Mouse (Mus musculus): ENCODE results near the gene Olfr273. TPM values are rescaled to one million over a fixed set of nuclear protein-coding genes. Genes with fewer than 3 reads are reported as not detected.
"Not testable (repeated sequence)": the region's sequence is repeated elsewhere in the genome, so short reads cannot be mapped to it uniquely, and the experiment has no call there.

The Olfr273 gene
- total RNA-seq (2021) (not detected), polyA plus RNA-seq (2012; rRNA removed) (not detected in 2 replicates)
- long read RNA-seq: 0 reads

DNA sequence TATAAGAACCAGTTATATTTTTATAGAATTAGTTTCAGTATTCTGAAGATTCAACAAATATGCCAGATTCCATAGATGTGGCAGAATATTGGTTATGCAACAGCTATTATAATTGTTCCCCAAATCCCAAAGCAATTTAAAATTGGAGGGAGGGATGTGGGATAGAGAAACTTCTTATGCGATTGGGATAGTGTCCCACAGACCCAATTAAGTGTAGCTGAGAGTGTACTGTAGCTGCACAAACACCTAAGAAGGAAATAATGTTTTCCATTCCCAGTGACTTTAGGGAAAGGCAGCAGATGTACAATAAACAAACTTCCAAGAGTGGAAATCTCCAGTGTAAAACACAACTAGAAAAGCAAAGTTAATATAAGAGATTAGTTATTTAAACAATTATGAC lies at the start of gene Olfr273:
Gene Olfr273, minus strand, starts transcription at position 101 of the 400 bp plus-strand sequence.
- Histone ChIP-seq H3K9ac (ENCODE audit: low read depth, low read length) (no peak within 1 kb of the TSS), H3K79me2 (replicated peaks; ENCODE audit: control insufficient read depth, insufficient read depth, low read length) (no peaks in the 10 kb centered on the region), H3K27ac (no peak within 1 kb of the TSS), H3K4me3 (no peak within 1 kb of the TSS), H3K27me3 (ENCODE audit: control insufficient read depth, insufficient read depth, low read length) (no peaks in the 10 kb centered on the region), H3K36me3 (ENCODE audit: control insufficient read depth, insufficient read depth, low read length) (no peaks in the 10 kb centered on the region), H3K4me1 (ENCODE audit: control insufficient read depth, insufficient read depth, low read length) (no peaks in the 10 kb centered on the region)
- intact Hi-C loops (cut with DNase I): no loop called here
- WGBS: 62% methylated on average over 1 of the region's 1 CpGs
- DNase-seq: no peak
- TF ChIP-seq EP300 (IDR thresholded peaks at IDR 0.05; ENCODE audit: insufficient read depth, low read depth, low read length) (no peak), CTCF (IDR thresholded peaks at IDR 0.05) (no peak), POLR2A (IDR thresholded peaks at IDR 0.05; ENCODE audit: insufficient read depth, low read depth, low read length) (no peak)

GRCm38 (mm10) chr4:52864156-52864555 lies 5.1 kb upstream of the Olfr273 start:
- H3K4me3 ChIP-seq: no peak overlapping the region
- H3K9ac ChIP-seq (ENCODE audit: low read depth, low read length): no peak overlapping the region
- H3K27ac ChIP-seq: no peak overlapping the region
- WGBS: 86% methylated on average over 9 of the region's 9 CpGs
- no peak for DNase-seq
- no peaks in the 10 kb centered on the region for H3K27me3 ChIP-seq (ENCODE audit: control insufficient read depth, insufficient read depth, low read length)
- no peaks in the 10 kb centered on the region for H3K36me3 ChIP-seq (ENCODE audit: control insufficient read depth, insufficient read depth, low read length)
- no peaks in the 10 kb centered on the region for H3K4me1 ChIP-seq (ENCODE audit: control insufficient read depth, insufficient read depth, low read length)
- TF ChIP-seq POLR2A (IDR thresholded peaks at IDR 0.05; ENCODE audit: insufficient read depth, low read depth, low read length) (no peak), EP300 (IDR thresholded peaks at IDR 0.05; ENCODE audit: insufficient read depth, low read depth, low read length) (no peak), CTCF (IDR thresholded peaks at IDR 0.05) (no peak)
- intact Hi-C loops (cut with DNase I): no loop called here
- H3K79me2 ChIP-seq (replicated peaks; ENCODE audit: control insufficient read depth, insufficient read depth, low read length): no peaks in the 10 kb centered on the region

DNA sequence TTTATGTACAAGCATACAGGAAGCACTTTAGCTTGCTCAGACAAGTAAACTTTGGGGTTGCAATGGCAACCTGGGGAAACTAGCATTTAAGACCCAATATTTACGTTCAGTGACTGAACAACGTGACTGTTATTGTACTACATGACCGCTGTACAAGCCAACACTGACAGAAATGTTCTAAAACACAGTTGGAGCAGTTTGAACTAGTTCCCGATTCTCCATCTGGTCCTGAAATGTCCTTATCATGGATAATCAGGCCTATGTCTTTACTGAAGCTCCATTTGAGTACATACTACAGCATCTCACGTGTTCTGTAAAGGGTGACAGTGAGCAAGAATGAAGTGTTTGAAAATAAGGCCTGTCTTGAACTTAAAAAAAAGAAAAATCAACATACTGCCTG lies 9.4 kb downstream of the Olfr273 start:
- 86% methylated on average over 5 of the region's 5 CpGs for WGBS

DNA sequence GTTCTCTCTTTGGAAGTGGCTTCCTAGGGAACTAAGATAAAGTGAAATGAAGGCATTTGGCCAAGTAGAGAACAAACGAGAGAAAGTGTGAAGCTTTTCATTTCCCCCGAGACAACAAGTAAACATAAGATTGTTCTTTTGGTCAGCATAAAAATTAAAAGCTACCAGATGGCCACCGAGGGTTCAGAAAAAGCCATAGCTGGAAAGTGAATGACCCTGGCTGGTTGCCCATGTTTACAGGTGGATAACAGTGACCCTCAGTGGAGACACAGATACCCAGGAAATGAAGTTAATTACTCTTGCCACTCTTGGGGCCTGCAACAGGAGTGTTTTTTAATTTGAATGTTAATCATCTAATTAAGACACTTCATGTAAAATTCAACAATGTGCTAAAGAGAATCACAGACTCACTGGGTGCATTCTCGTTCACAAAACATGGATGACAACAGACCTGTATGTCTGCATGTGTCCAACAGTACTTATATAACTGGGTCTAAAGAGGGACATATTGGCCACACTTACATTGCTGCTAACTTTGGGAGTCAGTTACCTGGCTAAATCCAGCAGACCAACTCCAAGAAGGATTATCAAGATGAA lies 9.9 kb downstream of the Olfr273 start:
- no peaks in the 10 kb centered on the region for H3K79me2 ChIP-seq (replicated peaks; ENCODE audit: control insufficient read depth, insufficient read depth, low read length)
- intact Hi-C loops (cut with DNase I): no loop called here
- no peak overlapping the region for H3K9ac ChIP-seq (ENCODE audit: low read depth, low read length)
- H3K27me3 ChIP-seq (ENCODE audit: control insufficient read depth, insufficient read depth, low read length): no peaks in the 10 kb centered on the region
- no peak for TF ChIP-seq POLR2A (IDR thresholded peaks at IDR 0.05; ENCODE audit: insufficient read depth, low read depth, low read length)
- no peak for TF ChIP-seq EP300 (IDR thresholded peaks at IDR 0.05; ENCODE audit: insufficient read depth, low read depth, low read length)
- no peak for TF ChIP-seq CTCF (IDR thresholded peaks at IDR 0.05)
- H3K4me3 ChIP-seq: no peak overlapping the region
- 37% methylated on average over 4 of the region's 4 CpGs for WGBS
- no peak for DNase-seq
- no peak overlapping the region for H3K27ac ChIP-seq
- no peaks in the 10 kb centered on the region for H3K36me3 ChIP-seq (ENCODE audit: control insufficient read depth, insufficient read depth, low read length)
- no peaks in the 10 kb centered on the region for H3K4me1 ChIP-seq (ENCODE audit: control insufficient read depth, insufficient read depth, low read length)

More for the DNA sequence above, 9.4 kb downstream of the Olfr273 start:
- Histone ChIP-seq H3K27me3 (ENCODE audit: control insufficient read depth, insufficient read depth, low read length) (no peaks in the 10 kb centered on the region), H3K79me2 (replicated peaks; ENCODE audit: control insufficient read depth, insufficient read depth, low read length) (no peaks in the 10 kb centered on the region), H3K4me1 (ENCODE audit: control insufficient read depth, insufficient read depth, low read length) (no peaks in the 10 kb centered on the region), H3K4me3 (no peak overlapping the region), H3K36me3 (ENCODE audit: control insufficient read depth, insufficient read depth, low read length) (no peaks in the 10 kb centered on the region), H3K9ac (ENCODE audit: low read depth, low read length) (no peak overlapping the region), H3K27ac (no peak overlapping the region)
- DNase-seq: no peak
- intact Hi-C loops (cut with DNase I): no loop called here
- TF ChIP-seq EP300 (IDR thresholded peaks at IDR 0.05; ENCODE audit: insufficient read depth, low read depth, low read length) (no peak), POLR2A (IDR thresholded peaks at IDR 0.05; ENCODE audit: insufficient read depth, low read depth, low read length) (no peak), CTCF (IDR thresholded peaks at IDR 0.05) (no peak)

DNA sequence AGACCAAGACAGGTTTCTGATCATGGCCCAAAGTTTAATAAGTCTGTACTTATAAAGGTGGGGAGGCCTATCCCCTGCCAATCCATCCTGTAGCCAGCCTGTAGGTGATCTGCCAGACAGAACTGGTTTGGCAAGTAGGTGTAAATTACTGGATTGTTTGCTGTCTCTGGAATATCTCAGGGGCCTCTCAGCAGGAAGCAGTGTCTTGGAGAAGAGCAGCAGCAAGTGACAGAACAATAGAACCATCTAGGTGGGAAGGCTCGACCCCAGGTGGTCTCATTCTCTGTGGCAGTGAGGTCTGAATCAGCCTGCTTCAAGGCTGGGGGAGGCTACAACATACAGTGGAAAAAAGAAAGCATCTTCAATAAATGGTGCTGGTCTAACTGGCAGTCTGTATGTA lies 13.6 kb downstream of the Olfr273 start:
- H3K36me3 ChIP-seq (ENCODE audit: control insufficient read depth, insufficient read depth, low read length); H3K4me1 ChIP-seq (ENCODE audit: control insufficient read depth, insufficient read depth, low read length); H3K9ac ChIP-seq (ENCODE audit: low read depth, low read length); intact Hi-C loops (cut with DNase I); H3K4me3 ChIP-seq; H3K27me3 ChIP-seq (ENCODE audit: control insufficient read depth, insufficient read depth, low read length); H3K27ac ChIP-seq; DNase-seq; H3K79me2 ChIP-seq (replicated peaks; ENCODE audit: control insufficient read depth, insufficient read depth, low read length): not testable (repeated sequence)
- WGBS: 29% methylated on average over 1 of the region's 1 CpGs

- H3K36me3 ChIP-seq (ENCODE audit: control insufficient read depth, insufficient read depth, low read length): no peaks in the 10 kb centered on the region
- no peaks in the 10 kb centered on the region for H3K27me3 ChIP-seq (ENCODE audit: control insufficient read depth, insufficient read depth, low read length)
- H3K9ac ChIP-seq (ENCODE audit: low read depth, low read length): no peak overlapping the region
- no peak overlapping the region for H3K27ac ChIP-seq
- DNase-seq: no peak
- TF ChIP-seq POLR2A (IDR thresholded peaks at IDR 0.05; ENCODE audit: insufficient read depth, low read depth, low read length) (no peak), CTCF (IDR thresholded peaks at IDR 0.05) (no peak), EP300 (IDR thresholded peaks at IDR 0.05; ENCODE audit: insufficient read depth, low read depth, low read length) (no peak)
- WGBS: 93% methylated on average over 11 of the region's 11 CpGs
- no peaks in the 10 kb centered on the region for H3K4me1 ChIP-seq (ENCODE audit: control insufficient read depth, insufficient read depth, low read length)
- H3K4me3 ChIP-seq: no peak overlapping the region
- H3K79me2 ChIP-seq (replicated peaks; ENCODE audit: control insufficient read depth, insufficient read depth, low read length): no peaks in the 10 kb centered on the region
- intact Hi-C loops (cut with DNase I): no loop called here
These were observed 37.7 kb downstream of the Olfr273 start for GRCm38 (mm10) chr4:52821375-52821774.
